Mouse (Mus musculus) ES-Bruce4 (cell line): ENCODE data around the gene Mast4.

Source experiments
- CTCF ChIP-seq: IDR thresholded peaks from one replicate; pipeline ENCODE4 v1.8.1; 2011; ENCODE audit warnings: low read depth, low read length
- POLR2A ChIP-seq: IDR thresholded peaks from one replicate; pipeline ENCODE4 v1.8.1; 2011; ENCODE audit warnings: low read length; ENCODE audit not compliant: insufficient read depth

- TF ChIP-seq CTCF = no peak
- TF ChIP-seq POLR2A = no peak
Observed at GRCm38 (mm10) chr13:103246973-103247718, 87.2 kb downstream of the Mast4 start.
